ENCODE assay signal across 8 mouse cellular contexts in the genomic region with DNA sequence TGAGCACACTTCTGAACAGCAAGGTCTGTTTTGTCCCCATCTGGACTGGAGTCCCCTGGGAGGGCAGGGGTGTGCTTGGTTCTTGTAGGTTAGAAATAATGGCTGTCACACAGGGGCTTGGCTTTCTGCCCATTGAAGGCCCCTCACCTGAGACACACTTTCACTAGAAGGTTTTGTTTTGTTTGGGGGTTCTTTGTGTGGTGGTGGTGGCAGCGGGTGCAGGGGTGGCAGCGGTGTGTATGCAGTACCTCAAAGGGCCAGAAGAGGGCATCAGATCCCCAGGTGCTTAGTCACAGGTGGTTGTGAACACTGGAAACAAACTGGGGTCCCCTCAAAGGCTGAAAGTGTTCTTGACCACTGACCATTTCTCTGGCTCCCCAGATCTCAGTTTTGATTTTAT. TPM values are rescaled to one million over a fixed set of nuclear protein-coding genes. Genes with fewer than 3 reads are reported as not detected.
A peak's percentile ranks its signal among the peaks of the same experiment; 100 is the strongest.
DNase-seq lines count a peak whose midpoint lies in the region; ATAC-seq and TF ChIP-seq lines count a peak whose summit lies in the region.

No protein-coding gene starts in this region.

- no peak for TF ChIP-seq POLR2A in heart, adult 2 months (IDR thresholded peaks at IDR 0.05; ENCODE audit: insufficient read depth, low read depth, low read length)

- no peak for ATAC-seq in heart, embryonic 11.5 days (replicated peaks; ENCODE audit: insufficient number of reproducible peaks, low FRiP score, low TSS enrichment)
- ATAC-seq in erythroid progenitor cell, adult 5-6 weeks (replicated peaks; ENCODE audit: low FRiP score, poor library complexity, severe bottlenecking), result peak; percentile 79
- ATAC-seq in forebrain, embryonic 12.5 days (ENCODE audit: low FRiP score), result no peak

- no peaks in the 10 kb centered on the region for H3K79me2 ChIP-seq in heart, adult 2 months (replicated peaks; ENCODE audit: control insufficient read depth, insufficient read depth, low read length)

- H3K4me2 ChIP-seq in heart, embryonic 11.5 days, result no peak overlapping the region
- no peak overlapping the region for H3K4me2 ChIP-seq in forebrain, embryonic 12.5 days

- no peak for TF ChIP-seq EP300 in heart, adult 2 months (IDR thresholded peaks at IDR 0.05; ENCODE audit: insufficient read depth, low read depth, low read length)

- H3K36me3 ChIP-seq in heart, adult 2 months (ENCODE audit: control insufficient read depth, insufficient read depth, low read length), result no peaks in the 10 kb centered on the region
- no peaks in the 10 kb centered on the region for H3K36me3 ChIP-seq in heart, embryonic 11.5 days (ENCODE audit: control insufficient read depth, insufficient read depth, low read length)
- H3K36me3 ChIP-seq in forebrain, embryonic 12.5 days (replicated peaks), result no peaks in the 10 kb centered on the region

- no peak overlapping the region for H3K9ac ChIP-seq in heart, adult 2 months (ENCODE audit: low read depth, low read length)
- no peak overlapping the region for H3K9ac ChIP-seq in heart, embryonic 11.5 days (ENCODE audit: low read depth, low read length)
- no peak overlapping the region for H3K9ac ChIP-seq in forebrain, embryonic 12.5 days

- no peaks in the 10 kb centered on the region for H3K4me1 ChIP-seq in heart, adult 2 months (ENCODE audit: control insufficient read depth, insufficient read depth, low read length)
- no peaks in the 10 kb centered on the region for H3K4me1 ChIP-seq in heart, embryonic 11.5 days (ENCODE audit: control insufficient read depth, insufficient read depth, low read length)
- H3K4me1 ChIP-seq in forebrain, embryonic 12.5 days, result no peaks in the 10 kb centered on the region

- WGBS in heart, adult 2 months, result 43% methylated on average over 2 of the region's 2 CpGs
- WGBS in heart, embryonic 11.5 days (ENCODE audit: insufficient replicate concordance), result 15% methylated on average over 2 of the region's 2 CpGs
- WGBS in forebrain, embryonic 12.5 days, result 15% methylated on average over 2 of the region's 2 CpGs

- H3K27me3 ChIP-seq in heart, adult 2 months (ENCODE audit: control insufficient read depth, insufficient read depth, low read length), result no peaks in the 10 kb centered on the region
- peaks cover 19% of the 10 kb centered on the region for H3K27me3 ChIP-seq in heart, embryonic 11.5 days (ENCODE audit: control insufficient read depth, insufficient read depth, low read length)
- H3K27me3 ChIP-seq in forebrain, embryonic 12.5 days, result no peaks in the 10 kb centered on the region

- intact Hi-C loops in heart, adult 2 months (cut with DNase I), result loop anchor here (2.0 kb wide), 1 partner anchor 165 kb away; no protein-coding TSS in a partner anchor

- DNase-seq in heart, adult 2 months, result peak in 1 of 2 experiments; percentile 68
- DNase-seq in right cerebral cortex, postnatal 14 days, result peak; percentile 21
- DNase-seq in right cerebral cortex, adult 2 months (ENCODE audit: low spot score in 2 of 2), result no peak
- DNase-seq in testis, postnatal 10 days (ENCODE audit: low spot score), result peak; percentile 61
- DNase-seq in adipocyte (ENCODE audit: low spot score), result no peak

- no peaks in the 10 kb centered on the region for H3K9me3 ChIP-seq in heart, embryonic 11.5 days (replicated peaks; ENCODE audit: control insufficient read depth, low read length)
- no peaks in the 10 kb centered on the region for H3K9me3 ChIP-seq in forebrain, embryonic 12.5 days

- no peak overlapping the region for H3K27ac ChIP-seq in heart, adult 2 months
- H3K27ac ChIP-seq in heart, embryonic 11.5 days (ENCODE audit: low read depth, low read length), result no peak overlapping the region
- no peak overlapping the region for H3K27ac ChIP-seq in forebrain, embryonic 12.5 days

- H3K4me3 ChIP-seq in heart, adult 2 months, result no peak overlapping the region
- H3K4me3 ChIP-seq in heart, embryonic 11.5 days (ENCODE audit: low read depth, low read length), result no peak overlapping the region
- H3K4me3 ChIP-seq in forebrain, embryonic 12.5 days (replicated peaks), result no peak overlapping the region

- peak; percentile 81 for TF ChIP-seq CTCF in heart, adult 2 months (IDR thresholded peaks at IDR 0.05)

RNA-seq across cellular contexts. Expression of gene Rgl3, which starts 11.3 kb away (rescaled TPM):
- 1 to 10 TPM; 4.2 to 4.8 TPM for total RNA-seq in heart, adult 2 months (2021)
- polyA plus RNA-seq in heart, adult 2 months (2012; rRNA removed), result 12.7 and 13.9 TPM in 2 replicates
- 0.74 and 1.1 TPM in 2 replicates for polyA plus RNA-seq in heart, embryonic 11.5 days (2014; fragmentation: Nextera tagmentation; extraction: Ambion mirVana)
- total RNA-seq in erythroid progenitor cell, adult 5-6 weeks (2015; ENCODE audit: low replicate concordance), result not detected in 2 replicates
- not detected in 2 replicates for total RNA-seq in erythroid progenitor cell, adult 5-6 weeks (2017; ENCODE audit: low replicate concordance)
- polyA plus RNA-seq in forebrain, embryonic 12.5 days (2016; fragmentation: Nextera tagmentation; extraction: Ambion mirVana), result 2.1 and 3.4 TPM in 2 replicates

RNA-seq across cellular contexts. Expression of gene Epor, which starts 14.7 kb away (rescaled TPM):
- 1 to 10 TPM; 1.1 to 1.4 TPM for total RNA-seq in heart, adult 2 months (2021)
- 2.1 and 2.5 TPM in 2 replicates for polyA plus RNA-seq in heart, adult 2 months (2012; rRNA removed)
- polyA plus RNA-seq in heart, embryonic 11.5 days (2014; fragmentation: Nextera tagmentation; extraction: Ambion mirVana), result 15.4 and 22.8 TPM in 2 replicates
- 244 and 249 TPM in 2 replicates for total RNA-seq in erythroid progenitor cell, adult 5-6 weeks (2015; ENCODE audit: low replicate concordance)
- total RNA-seq in erythroid progenitor cell, adult 5-6 weeks (2017; ENCODE audit: low replicate concordance), result 188 and 199 TPM in 2 replicates
- polyA plus RNA-seq in forebrain, embryonic 12.5 days (2016; fragmentation: Nextera tagmentation; extraction: Ambion mirVana), result 2.0 and 4.1 TPM in 2 replicates

RNA-seq across cellular contexts. Expression of gene Swsap1, which starts 22.4 kb away (rescaled TPM):
- 1 to 10 TPM; 6.5 to 7.4 TPM for total RNA-seq in heart, adult 2 months (2021)
- 4.6 and 6.2 TPM in 2 replicates for polyA plus RNA-seq in heart, adult 2 months (2012; rRNA removed)
- polyA plus RNA-seq in heart, embryonic 11.5 days (2014; fragmentation: Nextera tagmentation; extraction: Ambion mirVana), result 9.0 and 13.1 TPM in 2 replicates
- total RNA-seq in erythroid progenitor cell, adult 5-6 weeks (2015; ENCODE audit: low replicate concordance), result 0.42 and 3.2 TPM in 2 replicates
- 0.51 TPM in 1 of 2 replicates, not detected in the other for total RNA-seq in erythroid progenitor cell, adult 5-6 weeks (2017; ENCODE audit: low replicate concordance)
- 7.4 and 9.5 TPM in 2 replicates for polyA plus RNA-seq in forebrain, embryonic 12.5 days (2016; fragmentation: Nextera tagmentation; extraction: Ambion mirVana)

RNA-seq across cellular contexts. Expression of gene Ccdc151, which starts 24.5 kb away (rescaled TPM):
- under 1 TPM in 1 of 2 experiments, not detected in 1; 0.09 TPM for total RNA-seq in heart, adult 2 months (2021)
- 0.21 TPM in 1 of 2 replicates, not detected in the other for polyA plus RNA-seq in heart, adult 2 months (2012; rRNA removed)
- not detected in 2 replicates for polyA plus RNA-seq in heart, embryonic 11.5 days (2014; fragmentation: Nextera tagmentation; extraction: Ambion mirVana)
- not detected in 2 replicates for total RNA-seq in erythroid progenitor cell, adult 5-6 weeks (2015; ENCODE audit: low replicate concordance)
- total RNA-seq in erythroid progenitor cell, adult 5-6 weeks (2017; ENCODE audit: low replicate concordance), result not detected in 2 replicates
- 5.0 and 5.3 TPM in 2 replicates for polyA plus RNA-seq in forebrain, embryonic 12.5 days (2016; fragmentation: Nextera tagmentation; extraction: Ambion mirVana)

RNA-seq across cellular contexts. Expression of gene Prkcsh, which starts 24.6 kb away (rescaled TPM):
- 10 to 100 TPM; 61.5 to 67.5 TPM for total RNA-seq in heart, adult 2 months (2021)
- polyA plus RNA-seq in heart, adult 2 months (2012; rRNA removed), result 42.5 and 46.2 TPM in 2 replicates
- 72.2 and 77.8 TPM in 2 replicates for polyA plus RNA-seq in heart, embryonic 11.5 days (2014; fragmentation: Nextera tagmentation; extraction: Ambion mirVana)
- 27.0 and 27.7 TPM in 2 replicates for total RNA-seq in erythroid progenitor cell, adult 5-6 weeks (2015; ENCODE audit: low replicate concordance)
- total RNA-seq in erythroid progenitor cell, adult 5-6 weeks (2017; ENCODE audit: low replicate concordance), result 41.6 and 62.9 TPM in 2 replicates
- 88.5 and 95.0 TPM in 2 replicates for polyA plus RNA-seq in forebrain, embryonic 12.5 days (2016; fragmentation: Nextera tagmentation; extraction: Ambion mirVana)

Comparison
In these comparisons a context has a peak if more than half of its experiments do, and no peak if none do; other contexts are left out.
1. DNase-seq: peak in right cerebral cortex, postnatal 14 days (single experiment) and testis, postnatal 10 days (single experiment); none in right cerebral cortex, adult 2 months (0 of 2) and adipocyte (single experiment).